Mouse (Mus musculus) ES-Bruce4 (cell line): ENCODE measurements around the gene Lhfpl3. TPM values are rescaled to one million over a fixed set of nuclear protein-coding genes. Genes with fewer than 3 reads are reported as not detected.

Experiments used
- H3K27ac ChIP-seq: 2 replicates; pipeline ENCODE4 v1.5.1; 2012; ENCODE audit warnings: low read length, inconsistent platforms; ENCODE audit not compliant: insufficient read depth
- H3K27me3 ChIP-seq: 2 replicates; pipeline ENCODE4 v1.6.1; 2012; ENCODE audit warnings: mild to moderate bottlenecking, low read length, inconsistent platforms; ENCODE audit not compliant: control insufficient read depth, poor library complexity, insufficient read depth, severe bottlenecking
- H3K36me3 ChIP-seq: 2 replicates; pipeline ENCODE4 v1.6.1; 2012; ENCODE audit warnings: inconsistent platforms, mild to moderate bottlenecking, low read length, moderate library complexity; ENCODE audit not compliant: control insufficient read depth, poor library complexity, insufficient read depth, severe bottlenecking
- H3K4me1 ChIP-seq: one replicate; pipeline ENCODE4 v1.8.1; 2011; ENCODE audit warnings: low read length; ENCODE audit not compliant: control insufficient read depth, insufficient read depth
- H3K4me3 ChIP-seq: 2 replicates; pipeline ENCODE4 v1.5.1; 2011; ENCODE audit warnings: low read depth, mild to moderate bottlenecking, low read length
- H3K9ac ChIP-seq: 2 replicates; pipeline ENCODE4 v1.6.1; 2012; ENCODE audit warnings: low read depth, mild to moderate bottlenecking, inconsistent platforms; ENCODE audit not compliant: poor library complexity, severe bottlenecking
- H3K9me3 ChIP-seq: replicated peaks from 2 replicates; pipeline ENCODE4 v1.6.1; 2012; ENCODE audit warnings: mild to moderate bottlenecking, low read length, inconsistent platforms; ENCODE audit not compliant: control insufficient read depth, poor library complexity, insufficient read depth, severe bottlenecking
- CTCF ChIP-seq: IDR thresholded peaks from one replicate; pipeline ENCODE4 v1.8.1; 2011; ENCODE audit warnings: low read depth, low read length
- EP300 ChIP-seq: IDR thresholded peaks from 2 replicates; pipeline ENCODE4 v1.6.1; 2011; ENCODE audit warnings: low read depth, low read length; ENCODE audit not compliant: insufficient read depth
- POLR2A ChIP-seq: IDR thresholded peaks from one replicate; pipeline ENCODE4 v1.8.1; 2011; ENCODE audit warnings: low read length; ENCODE audit not compliant: insufficient read depth
- polyA plus RNA-seq: library from polyadenylated mRNA; stranded (reverse); fragments of >200 nt; gene quantifications from 2 replicates; pipeline ENCODE4 v1.2.4, GENCODE M21; 2011; ENCODE audit warnings: low read depth; ENCODE audit not compliant: missing spikeins, insufficient read depth, insufficient read length

The Lhfpl3 gene
- polyA plus RNA-seq, 1 experiment: not detected

DNA sequence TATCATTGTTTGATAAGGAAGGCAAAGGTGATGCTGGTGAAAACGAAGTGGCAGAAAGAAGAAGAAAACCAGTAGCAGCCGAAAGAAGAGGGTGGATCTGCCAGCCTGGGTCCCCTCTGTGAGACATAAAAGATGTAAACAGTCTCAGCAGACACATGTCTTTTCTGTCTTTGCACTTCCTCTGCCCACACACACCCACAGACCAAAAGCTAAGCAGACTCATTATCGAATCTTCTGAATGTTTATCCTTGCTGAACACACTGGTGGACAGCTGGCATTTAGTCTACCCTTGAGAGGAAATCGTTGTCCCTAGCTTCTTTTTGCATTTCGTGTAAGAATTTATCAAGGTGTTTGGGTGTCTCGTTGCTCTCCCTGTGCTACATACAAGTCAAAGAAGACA, 443.8 kb downstream of the Lhfpl3 start:
- Histone ChIP-seq H3K9ac (no peak overlapping the region), H3K4me1 (no peaks in the 10 kb centered on the region), H3K27me3 (no peaks in the 10 kb centered on the region), H3K4me3 (no peak overlapping the region), H3K9me3 (peaks cover 12% of the 10 kb centered on the region), H3K36me3 (no peaks in the 10 kb centered on the region), H3K27ac (no peak overlapping the region)
- no peak for TF ChIP-seq POLR2A
- TF ChIP-seq EP300: no peak
- TF ChIP-seq CTCF: no peak

GRCm38 (mm10) chr5:23196879-23197278, 451.0 kb downstream of the Lhfpl3 start:
- TF ChIP-seq CTCF (no peak), POLR2A (no peak), EP300 (no peak)
- no peaks in the 10 kb centered on the region; the same call in 1 of the 2 replicates for H3K27me3 ChIP-seq
- H3K27ac ChIP-seq: no peak overlapping the region
- H3K4me3 ChIP-seq: no peak overlapping the region
- no peaks in the 10 kb centered on the region for H3K36me3 ChIP-seq
- no peaks in the 10 kb centered on the region for H3K4me1 ChIP-seq
- H3K9me3 ChIP-seq: no peaks in the 10 kb centered on the region
- no peak overlapping the region for H3K9ac ChIP-seq

DNA sequence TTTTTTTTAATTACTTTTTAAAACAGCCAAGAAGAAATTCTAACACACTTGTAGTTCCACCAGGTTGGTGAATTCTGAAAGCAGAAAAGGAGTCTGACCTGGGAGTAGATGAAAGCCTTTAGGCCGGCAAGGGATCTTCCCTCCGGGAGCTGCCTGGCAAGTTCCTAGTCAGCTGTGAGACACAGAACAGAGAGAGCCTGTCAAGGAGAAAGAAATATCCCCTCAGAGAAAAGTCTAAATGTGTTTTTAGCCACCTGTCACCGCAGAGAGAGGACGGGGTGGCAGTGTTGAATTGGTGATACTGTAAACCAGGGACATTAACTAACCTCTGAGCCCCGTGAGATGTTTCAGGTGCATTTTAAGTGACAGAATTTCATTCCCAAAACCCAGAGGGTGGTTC, 467.2 kb downstream of the Lhfpl3 start:
- Histone ChIP-seq H3K9ac (no peak overlapping the region), H3K9me3 (no peaks in the 10 kb centered on the region), H3K36me3 (no peaks in the 10 kb centered on the region), H3K27me3 (no peaks in the 10 kb centered on the region), H3K4me1 (no peaks in the 10 kb centered on the region), H3K27ac (no peak overlapping the region), H3K4me3 (no peak overlapping the region)
- no peak for TF ChIP-seq POLR2A
- TF ChIP-seq CTCF: no peak
- no peak for TF ChIP-seq EP300

DNA sequence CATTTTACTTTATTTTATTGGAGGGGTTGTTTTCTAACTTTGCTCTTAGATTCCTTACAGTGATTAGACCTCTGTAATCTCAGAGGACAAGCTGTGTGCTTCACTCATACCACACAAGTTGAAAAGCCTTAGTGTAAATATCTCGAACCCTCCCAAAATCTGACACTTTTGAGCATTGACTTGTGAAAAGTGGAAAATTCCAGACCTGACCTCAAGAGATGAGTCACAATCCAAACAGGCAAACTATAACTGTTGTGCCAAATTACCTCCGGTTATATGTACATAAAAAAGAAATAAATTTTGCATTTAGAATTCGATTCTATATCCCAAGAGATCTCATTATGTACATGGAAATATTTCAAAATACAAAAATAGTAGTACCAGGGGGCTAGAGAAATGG, 468.8 kb downstream of the Lhfpl3 start:
- no peaks in the 10 kb centered on the region for H3K4me1 ChIP-seq
- H3K9me3 ChIP-seq: 0 out of 2 replicates have a peak, but pooled peaks cover 2% of the 10 kb centered on the region
- TF ChIP-seq POLR2A: no peak
- TF ChIP-seq CTCF: no peak
- no peak for TF ChIP-seq EP300
- no peaks in the 10 kb centered on the region for H3K36me3 ChIP-seq
- H3K27ac ChIP-seq: no peak overlapping the region
- no peak overlapping the region for H3K9ac ChIP-seq
- H3K4me3 ChIP-seq: no peak overlapping the region
- no peaks in the 10 kb centered on the region for H3K27me3 ChIP-seq

- Histone ChIP-seq H3K36me3 (no peaks in the 10 kb centered on the region), H3K9me3 (peaks cover 11% of the 10 kb centered on the region; the same call in 1 of the 2 replicates), H3K27me3 (no peaks in the 10 kb centered on the region), H3K9ac (no peak overlapping the region), H3K4me1 (no peaks in the 10 kb centered on the region), H3K27ac (peak overlapping the region; percentile 83), H3K4me3 (no peak overlapping the region)
- TF ChIP-seq EP300: no peak
- no peak for TF ChIP-seq POLR2A
These were observed 473.8 kb downstream of the Lhfpl3 start for GRCm38 (mm10) chr5:23219655-23220054.

DNA sequence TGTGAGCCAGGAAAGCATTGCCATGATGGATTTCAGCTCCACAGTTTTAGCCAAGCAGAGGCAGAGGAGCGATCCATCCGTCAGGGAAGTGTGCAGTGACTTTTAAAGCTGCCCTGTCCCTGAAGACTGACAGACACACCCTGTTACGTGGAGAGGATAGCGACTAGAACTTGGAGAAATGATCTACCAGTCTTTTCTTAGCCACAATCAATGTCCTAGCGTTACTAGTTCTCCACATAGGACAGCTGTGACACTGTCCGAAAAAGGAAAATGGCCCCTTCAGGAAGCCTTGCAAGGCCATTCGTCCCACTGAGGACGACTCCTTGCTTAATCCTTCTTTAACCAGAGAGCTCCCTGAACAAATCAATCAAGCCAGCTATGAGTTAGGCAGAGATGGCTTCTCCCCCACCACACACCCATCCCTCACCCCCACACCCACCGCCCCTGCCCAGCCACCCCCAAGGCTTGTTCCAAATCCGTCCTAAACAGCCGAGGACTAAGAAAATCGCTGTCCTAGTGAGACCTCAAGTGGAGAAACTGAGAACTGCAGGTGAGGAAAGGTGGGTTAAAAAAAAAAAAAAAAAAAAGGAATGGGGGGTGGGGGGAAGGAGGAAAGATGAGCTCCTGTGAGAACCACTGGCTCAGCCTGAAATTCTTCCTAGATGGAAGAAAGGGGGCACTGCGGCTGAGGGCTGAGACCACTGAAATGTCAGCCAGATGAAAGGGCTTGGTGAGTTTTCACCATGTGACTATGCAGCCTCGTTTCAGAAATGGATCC, 479.1 kb downstream of the Lhfpl3 start:
- Histone ChIP-seq H3K36me3 (no peaks in the 10 kb centered on the region), H3K27ac (no peak overlapping the region), H3K27me3 (no peaks in the 10 kb centered on the region), H3K9me3 (peaks cover 6% of the 10 kb centered on the region; the same call in 1 of the 2 replicates), H3K4me1 (no peaks in the 10 kb centered on the region), H3K9ac (no peak overlapping the region), H3K4me3 (no peak overlapping the region)
- no peak for TF ChIP-seq POLR2A
- TF ChIP-seq CTCF: peak; percentile 9
- no peak for TF ChIP-seq EP300
